Mouse (Mus musculus) embryo, embryonic 11.5 days (tissue): ENCODE data around the gene Tnfrsf8.
"Not testable (repeated sequence)": the region's sequence is repeated elsewhere in the genome, so short reads cannot be mapped to it uniquely, and the experiment has no call there.

Experiments used
- DNase-seq: peaks from one replicate; pipeline ENCODE4 v3.0.0-alpha.2; 2012; ENCODE audit warnings: low read depth, low spot score

Tnfrsf8 gene

GRCm38 (mm10) chr4:145310859-145311258 lies 4.1 kb downstream of the Tnfrsf8 start:
- no peak for DNase-seq

DNA sequence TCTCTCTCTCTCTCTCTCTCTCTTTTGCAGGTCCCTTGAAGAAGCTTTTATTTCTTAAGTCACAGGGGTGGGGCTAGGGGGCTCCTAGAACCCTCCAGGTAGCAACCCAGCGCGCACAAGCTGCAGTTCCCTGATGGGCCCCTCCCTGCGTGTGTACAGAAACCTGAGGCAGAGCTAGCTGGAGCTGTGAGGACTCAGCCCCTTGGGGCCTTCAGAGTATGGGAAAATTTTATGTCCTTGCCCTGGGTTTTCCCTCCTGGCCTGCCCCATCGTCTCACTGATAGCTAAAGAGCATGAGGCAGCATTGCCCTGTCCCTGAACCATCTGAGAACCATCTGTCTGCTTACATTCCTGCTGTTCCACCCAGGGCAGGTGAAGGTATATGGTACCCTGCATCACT lies 8.5 kb downstream of the Tnfrsf8 start:
- DNase-seq: no peak

DNA sequence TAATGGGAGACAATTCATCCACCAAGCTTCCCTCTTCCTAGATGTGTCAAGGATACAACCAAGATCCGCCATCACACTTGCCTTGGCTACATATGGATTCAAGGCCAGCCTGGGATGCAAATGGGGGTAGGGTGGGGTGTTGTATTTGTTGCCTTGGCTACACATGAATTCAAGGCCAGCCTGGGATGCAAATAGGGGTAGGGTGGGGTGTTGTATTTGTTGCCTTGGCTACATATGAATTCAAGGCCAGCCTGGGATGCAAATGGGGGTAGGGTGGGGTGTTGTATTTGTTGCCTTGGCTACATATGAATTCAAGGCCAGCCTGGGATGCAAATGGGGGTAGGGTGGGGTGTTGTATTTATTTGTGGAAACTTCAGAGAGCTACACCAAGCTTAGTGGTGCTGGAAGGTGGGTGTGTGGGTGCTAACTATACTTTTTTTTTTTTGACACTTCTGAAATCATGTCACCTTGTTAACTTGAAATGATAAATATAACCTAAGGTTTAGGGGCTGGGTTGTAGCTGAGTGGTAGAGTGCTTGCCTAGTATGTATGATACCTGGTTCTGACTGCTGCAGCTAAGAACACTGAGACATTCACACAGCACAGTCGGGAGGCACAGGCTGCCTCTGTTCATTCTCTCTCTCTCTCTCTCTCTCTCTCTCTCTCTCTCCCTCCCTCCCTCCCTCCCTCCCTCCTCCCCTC lies 9.2 kb downstream of the Tnfrsf8 start:
- DNase-seq: not testable (repeated sequence)

DNA sequence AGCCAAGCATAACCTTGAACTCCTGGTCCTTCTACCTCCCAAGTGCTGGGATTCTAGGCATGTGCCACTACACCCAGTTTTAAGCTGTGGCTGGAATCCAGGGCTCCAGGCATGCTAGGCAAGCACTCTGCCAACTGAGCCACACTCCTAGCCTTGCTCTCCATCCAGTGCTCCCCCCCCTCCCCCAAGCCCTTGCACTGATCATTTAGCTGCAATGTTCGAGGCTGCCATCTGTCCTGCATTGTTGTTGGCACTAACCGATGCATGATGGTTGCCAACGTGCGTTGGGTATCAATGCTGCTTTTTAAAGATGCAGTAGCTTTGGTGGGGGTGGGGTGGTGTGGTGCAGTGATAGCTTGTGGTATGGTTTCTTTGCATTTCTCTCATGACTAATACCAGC lies 10.9 kb downstream of the Tnfrsf8 start:
- no peak for DNase-seq

DNA sequence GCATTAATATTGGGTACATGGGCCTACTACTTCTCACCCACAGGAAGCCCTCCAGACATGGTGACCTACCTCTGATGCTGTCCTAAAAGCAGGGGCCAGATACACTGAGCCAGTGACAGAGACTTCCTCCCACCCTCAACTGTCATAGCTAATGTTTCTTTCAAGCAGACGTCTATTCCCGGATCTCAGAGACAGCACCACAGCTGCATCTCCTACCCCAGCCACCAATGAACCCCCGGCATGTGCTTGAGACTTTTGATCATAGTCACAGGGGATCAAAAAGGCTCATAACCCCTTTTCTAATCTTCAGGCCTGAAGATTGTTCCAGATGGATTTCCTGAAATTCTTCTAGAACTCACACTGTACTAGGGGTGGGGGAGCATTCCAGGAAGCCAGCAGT lies 12.9 kb downstream of the Tnfrsf8 start:
- DNase-seq: no peak

DNA sequence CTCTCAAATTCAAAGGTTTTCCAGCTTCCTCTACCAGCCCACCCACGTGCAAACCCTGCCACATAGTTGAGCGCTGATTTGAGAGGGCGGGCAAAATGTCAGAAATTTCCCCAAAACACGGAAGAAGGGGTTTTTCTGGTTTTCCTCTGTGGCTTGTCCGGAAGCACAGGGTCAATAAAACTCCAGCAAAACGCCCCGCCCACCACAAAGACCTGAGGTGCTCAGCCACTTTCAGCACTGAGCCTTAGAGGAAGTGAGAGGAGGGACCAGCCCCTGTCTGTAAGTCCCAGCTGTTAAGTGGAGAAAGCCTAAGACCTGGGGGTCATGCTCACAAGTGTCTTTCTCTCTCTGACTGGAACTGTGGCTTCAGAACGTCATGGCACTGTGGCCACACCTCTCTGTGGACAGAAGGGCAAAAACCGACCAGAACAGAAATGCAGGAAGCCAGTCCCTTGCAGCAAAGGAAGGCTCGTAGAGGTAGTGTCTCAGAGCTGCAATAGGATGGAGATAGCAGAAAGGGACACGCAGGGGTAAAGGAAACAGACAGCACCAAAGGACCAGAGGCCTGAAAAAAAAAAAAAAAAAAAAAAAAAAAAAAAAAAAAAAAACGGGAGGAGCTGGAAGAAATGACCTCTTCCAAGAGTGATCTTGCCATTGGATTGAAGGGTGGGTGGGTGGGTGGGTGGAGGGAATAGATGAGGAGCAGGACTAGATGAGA lies 14.6 kb downstream of the Tnfrsf8 start:
- DNase-seq: no peak

- no peak for DNase-seq
These were observed 15.6 kb downstream of the Tnfrsf8 start for GRCm38 (mm10) chr4:145299355-145299754.

GRCm38 (mm10) chr4:145298846-145299245 lies 16.1 kb downstream of the Tnfrsf8 start:
- no peak for DNase-seq

- DNase-seq: peak; percentile 22
These were observed 19.2 kb downstream of the Tnfrsf8 start for GRCm38 (mm10) chr4:145295589-145296300.

DNA sequence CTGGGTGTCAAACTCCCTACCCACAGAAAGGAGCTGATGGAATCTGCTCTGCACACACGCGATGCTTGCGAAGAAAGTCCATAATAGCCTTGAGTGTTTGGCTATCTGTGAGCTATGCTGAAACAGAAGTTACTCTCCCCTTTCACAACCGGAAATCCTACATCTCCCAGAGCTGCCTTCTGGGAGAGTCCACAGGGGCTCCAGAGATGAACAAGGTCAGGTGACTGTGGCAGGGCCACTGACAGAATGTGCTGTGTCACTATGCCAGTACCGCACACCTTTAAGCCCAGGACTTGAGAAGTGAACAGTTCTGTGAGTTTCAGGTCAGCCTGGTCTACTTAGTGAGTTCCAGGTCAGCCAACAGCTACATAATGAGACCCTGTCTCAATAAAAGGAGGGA lies 20.4 kb downstream of the Tnfrsf8 start:
- DNase-seq: no peak

- DNase-seq: peak; percentile 42
These were observed 28.4 kb downstream of the Tnfrsf8 start for GRCm38 (mm10) chr4:145286369-145287120.

DNA sequence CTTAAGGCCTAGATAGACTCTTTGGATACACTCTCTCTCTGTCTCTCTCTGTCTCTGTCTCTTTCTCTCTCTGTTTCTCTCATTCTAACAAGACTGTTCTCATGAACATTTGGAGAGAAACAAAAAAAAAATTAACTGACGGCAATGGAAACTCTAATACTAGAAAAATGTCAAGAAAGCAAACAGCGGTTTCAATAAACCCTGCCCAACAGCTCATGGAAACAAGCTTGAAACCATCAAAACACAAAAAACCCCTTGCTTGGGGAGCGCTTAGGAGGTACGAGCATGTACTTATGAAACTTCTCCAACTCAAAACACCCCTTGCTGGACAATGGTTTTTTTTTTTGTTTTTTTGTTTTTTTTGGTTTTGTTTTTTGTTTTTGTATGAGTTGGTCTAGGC lies 30.3 kb downstream of the Tnfrsf8 start:
- DNase-seq: no peak

- no peak for DNase-seq
These were observed 31.5 kb downstream of the Tnfrsf8 start for GRCm38 (mm10) chr4:145283441-145283840.

DNA sequence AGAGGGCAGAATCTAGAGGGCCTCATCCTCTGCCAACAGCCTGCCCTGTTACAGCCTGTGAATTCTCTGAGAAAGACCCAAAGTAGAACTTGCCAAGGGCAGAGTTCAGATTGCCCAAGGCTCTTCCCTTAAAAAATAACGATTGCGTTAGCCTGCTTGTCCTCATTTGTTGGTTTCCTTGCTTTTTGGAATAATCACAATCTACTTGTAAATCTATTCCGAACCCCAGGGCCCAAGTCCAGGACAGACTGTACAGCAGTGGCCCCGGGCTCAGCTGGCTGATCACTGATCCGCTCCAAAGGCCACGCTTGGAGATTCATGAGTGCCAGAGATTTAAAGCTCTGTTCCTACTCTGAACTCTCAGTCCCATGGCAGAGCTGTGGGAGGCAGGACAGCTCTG lies 34.0 kb downstream of the Tnfrsf8 start:
- no peak for DNase-seq

DNA sequence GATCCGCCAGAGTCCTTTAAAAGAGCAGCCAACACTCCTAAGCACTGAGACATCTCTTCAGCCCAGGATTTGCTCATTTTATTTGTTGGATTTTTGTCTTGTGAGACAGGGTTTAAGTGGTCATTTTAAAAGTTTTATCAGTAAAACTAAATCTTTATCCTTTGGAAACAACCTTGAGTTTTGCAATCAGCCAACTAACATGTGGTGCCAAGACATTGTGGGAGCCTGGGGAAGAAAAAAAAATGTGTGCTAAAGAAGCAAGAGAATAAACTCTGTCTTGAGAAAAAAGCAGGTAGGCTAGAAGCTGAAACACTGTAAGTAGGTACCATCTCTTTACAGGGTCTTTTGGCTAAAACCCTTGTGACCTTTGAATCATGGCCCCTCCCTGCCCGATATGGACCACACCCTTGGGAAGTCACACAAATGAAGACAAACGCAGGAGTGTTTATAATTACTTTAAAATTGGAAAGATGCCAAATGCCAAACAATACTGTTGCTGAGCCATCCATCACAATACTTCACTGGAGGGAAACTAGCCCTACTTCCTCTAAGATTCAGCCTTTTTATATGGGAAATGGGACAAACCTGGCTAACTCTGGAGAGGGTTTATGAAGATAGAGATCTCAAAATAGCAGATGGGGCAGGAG lies 36.1 kb downstream of the Tnfrsf8 start:
- no peak for DNase-seq

DNA sequence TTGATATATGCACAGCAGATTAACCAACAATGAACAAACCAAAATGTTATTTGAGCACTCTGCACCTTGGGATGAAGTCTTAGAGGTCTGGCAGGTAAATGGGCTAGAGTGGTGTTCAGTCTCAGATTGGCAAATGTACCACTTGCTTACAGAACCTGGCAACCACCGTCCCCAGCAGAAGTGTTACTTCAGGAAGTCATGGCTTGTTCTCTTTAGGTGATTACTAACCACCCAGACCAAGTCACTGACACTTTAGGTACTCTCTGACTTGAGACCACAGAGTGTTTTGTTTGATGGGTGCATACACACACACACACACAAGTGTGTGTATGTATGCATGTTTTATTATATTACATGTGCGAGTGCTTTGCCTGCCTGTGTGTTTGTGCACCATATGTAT lies 36.7 kb downstream of the Tnfrsf8 start:
- DNase-seq: no peak

- DNase-seq: no peak
These were observed 38.4 kb downstream of the Tnfrsf8 start for GRCm38 (mm10) chr4:145276368-145277249.

DNA sequence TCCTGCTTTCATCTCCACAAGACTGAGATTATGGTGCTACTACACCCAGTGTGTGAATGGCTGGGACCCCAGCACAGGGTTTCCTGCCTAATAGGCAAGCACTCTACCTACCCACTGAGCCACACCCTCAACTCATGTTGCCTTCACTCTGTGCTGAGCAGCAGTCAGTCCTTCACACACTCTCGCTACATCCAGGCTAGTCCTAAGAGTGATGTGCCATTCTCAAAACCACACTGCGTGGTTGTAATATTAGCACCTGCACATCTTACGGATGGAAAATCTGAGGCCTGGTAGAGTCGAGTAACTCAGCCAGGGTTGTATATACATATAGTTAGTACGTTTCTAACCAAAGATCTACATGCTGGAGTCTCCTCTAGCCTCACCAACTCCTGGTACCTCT lies 40.1 kb downstream of the Tnfrsf8 start:
- DNase-seq: no peak

GRCm38 (mm10) chr4:145273923-145274322 lies 41.0 kb downstream of the Tnfrsf8 start:
- no peak for DNase-seq

DNA sequence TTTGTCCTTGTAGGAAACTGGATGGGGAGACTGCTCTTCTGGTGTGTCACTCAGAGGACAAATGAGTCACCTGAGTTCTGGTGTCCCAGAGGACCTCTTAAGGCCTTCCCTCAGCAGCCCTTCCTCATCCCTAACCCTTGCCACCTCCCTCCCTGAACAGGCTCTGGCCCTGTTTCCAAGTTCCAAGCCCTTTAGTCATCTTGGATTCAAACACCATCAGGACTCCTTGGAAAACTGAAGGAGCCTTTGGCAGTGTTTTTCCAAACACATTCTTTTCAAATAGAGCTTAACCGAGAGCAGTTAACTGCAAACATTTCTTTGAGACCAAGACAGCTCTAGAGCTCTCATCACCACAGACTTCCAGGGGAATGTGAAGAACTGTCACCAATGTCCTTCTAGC lies 42.2 kb downstream of the Tnfrsf8 start:
- DNase-seq: no peak
